Mouse (Mus musculus) 3T3-L1 (cell line): ENCODE measurements around the gene Pla2g16.

Experiments used
- DNase-seq: peaks from one replicate; pipeline ENCODE4 v3.0.0-alpha.2; 2015; ENCODE audit warnings: low read depth, low spot score

Pla2g16 gene

DNA sequence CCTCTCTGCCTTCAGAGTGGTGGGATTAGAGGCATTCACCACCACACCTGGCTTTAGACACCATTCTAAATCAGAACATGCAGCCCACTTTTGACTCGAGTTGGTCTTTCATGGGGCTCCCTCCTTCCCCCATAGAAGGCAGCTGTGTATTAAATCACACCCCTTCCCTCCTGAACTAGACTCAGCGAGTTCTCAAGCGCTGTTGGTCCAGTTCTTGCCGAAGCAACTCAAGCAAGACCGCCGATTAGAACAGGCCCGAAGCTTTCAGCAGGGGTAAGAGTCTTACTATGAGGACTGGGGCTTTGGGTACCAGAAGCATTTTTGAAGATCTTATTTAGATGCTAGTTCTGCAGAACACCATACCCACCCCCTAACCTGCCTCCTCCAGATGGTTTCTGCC is 55.9 kb downstream of the Pla2g16 start:
- DNase-seq = no peak

GRCm38 (mm10) chr19:7616231-7616930 is 59.1 kb downstream of the Pla2g16 start:
- no peak for DNase-seq

DNA sequence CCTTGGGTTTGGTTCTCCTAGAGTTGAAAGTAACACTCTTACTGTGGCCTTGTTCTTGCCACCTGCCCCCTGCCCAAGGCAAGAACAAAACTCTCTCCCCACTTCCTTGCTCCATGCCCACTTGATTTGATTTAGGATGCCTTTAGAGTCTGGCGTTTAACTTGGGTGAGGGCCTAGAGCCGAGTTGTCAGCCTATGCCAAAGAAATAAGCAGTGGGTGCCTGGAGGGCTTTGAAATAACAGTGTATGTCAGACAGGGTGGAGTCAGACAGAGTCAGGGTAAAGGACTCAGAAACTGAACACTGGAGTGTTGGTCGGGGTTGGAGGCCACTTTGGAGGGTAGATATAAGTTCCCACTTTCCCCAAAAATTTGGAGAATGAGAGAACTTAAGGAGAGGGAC is 59.8 kb downstream of the Pla2g16 start:
- no peak for DNase-seq

DNA sequence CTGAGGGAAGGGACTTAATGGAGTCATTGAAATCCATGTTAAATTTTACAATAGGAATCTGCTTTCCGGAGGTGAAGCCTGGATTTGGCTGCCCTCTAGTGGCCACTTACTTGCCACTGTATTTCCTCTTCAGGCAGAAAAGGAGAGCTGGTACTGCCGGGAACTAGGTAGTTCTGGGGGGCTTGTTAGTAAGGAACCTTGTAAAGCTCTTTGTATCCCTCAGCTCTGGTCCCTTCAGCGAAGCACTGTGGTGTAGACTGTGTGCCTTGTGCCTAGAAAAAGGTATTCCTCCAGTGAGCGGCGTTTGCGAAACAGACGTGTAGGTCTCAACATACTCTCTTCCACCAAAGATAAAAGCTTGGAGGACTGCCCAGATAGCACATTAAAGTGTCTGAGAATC is 60.4 kb downstream of the Pla2g16 start:
- peak; percentile 83 for DNase-seq

GRCm38 (mm10) chr19:7633021-7633420 is 75.8 kb downstream of the Pla2g16 start:
- no peak for DNase-seq

GRCm38 (mm10) chr19:7633786-7634185 is 76.5 kb downstream of the Pla2g16 start:
- DNase-seq = no peak
